ENCODE assay signal across 8 mouse cellular contexts in genomic region chr2:105016967-105017287, GRCm38 (mm10). TPM values are rescaled to one million over a fixed set of nuclear protein-coding genes. Genes with fewer than 3 reads are reported as not detected.
DNase-seq lines count a peak whose midpoint lies in the region; ATAC-seq and TF ChIP-seq lines count a peak whose summit lies in the region.

Gene Eif3m (minus strand): TSS chr2:105017080.

- peak within 1 kb of the TSS; percentile 90 for H3K9ac ChIP-seq in forebrain, embryonic 16.5 days (replicated peaks; ENCODE audit: low read depth, low read length)
- peak within 1 kb of the TSS; percentile 89 for H3K9ac ChIP-seq in lung, embryonic 14.5 days

- H3K27me3 ChIP-seq in G1E (ENCODE audit: insufficient read depth, low read length): no peaks in the 10 kb centered on the region
- H3K27me3 ChIP-seq in forebrain, embryonic 16.5 days (replicated peaks; ENCODE audit: control insufficient read depth, insufficient read depth, low read length): no peaks in the 10 kb centered on the region
- H3K27me3 ChIP-seq in lung, embryonic 14.5 days (ENCODE audit: insufficient read depth, low read length): no peaks in the 10 kb centered on the region
- no peaks in the 10 kb centered on the region for H3K27me3 ChIP-seq in thymus, adult 2 months (ENCODE audit: control insufficient read depth, insufficient read depth, low read length)

- no peak for TF ChIP-seq CTCF in G1E (IDR thresholded peaks at IDR 0.05; ENCODE audit: low read depth, low read length)
- TF ChIP-seq CTCF in layer of hippocampus, adult 2 months (conservative IDR thresholded peaks at IDR 0.05): no peak
- TF ChIP-seq CTCF in lung, embryonic 14.5 days (IDR thresholded peaks at IDR 0.05; ENCODE audit: low read depth): no peak
- no peak for TF ChIP-seq CTCF in olfactory bulb, adult 2 months (IDR thresholded peaks at IDR 0.05; ENCODE audit: insufficient read depth, low read depth, low read length)
- peak; percentile 20; the same call in 1 of the 2 replicates for TF ChIP-seq CTCF in thymus, adult 2 months (IDR thresholded peaks at IDR 0.05; ENCODE audit: borderline replicate concordance, control insufficient read depth, extremely low read depth, insufficient read depth, low read length, poor library complexity)

- H3K4me1 ChIP-seq in G1E (ENCODE audit: insufficient read depth, low read depth, low read length): peaks cover 51% of the 10 kb centered on the region
- H3K4me1 ChIP-seq in forebrain, embryonic 16.5 days (replicated peaks; ENCODE audit: control insufficient read depth, insufficient read depth, low read length): peaks cover 12% of the 10 kb centered on the region
- 0 out of 2 replicates have a peak, but pooled peaks cover 4% of the 10 kb centered on the region for H3K4me1 ChIP-seq in lung, embryonic 14.5 days (ENCODE audit: insufficient read depth)
- peaks cover 2% of the 10 kb centered on the region; the same call in 1 of the 2 replicates for H3K4me1 ChIP-seq in olfactory bulb, adult 2 months (ENCODE audit: control insufficient read depth, insufficient read depth, low read length)
- H3K4me1 ChIP-seq in thymus, adult 2 months (replicated peaks; ENCODE audit: control insufficient read depth, insufficient read depth, low read length): peaks cover 9% of the 10 kb centered on the region

- TF ChIP-seq POLR2A in olfactory bulb, adult 2 months (IDR thresholded peaks at IDR 0.05; ENCODE audit: insufficient read depth, low read depth, low read length): 0 out of 2 replicates have a peak, but pooled peaks have one; percentile 31
- 0 out of 2 replicates have a peak, but pooled peaks have one; percentile 41 for TF ChIP-seq POLR2A in thymus, adult 2 months (IDR thresholded peaks at IDR 0.05; ENCODE audit: control insufficient read depth, extremely low read depth, insufficient read depth, low read length, poor library complexity)

- under 1% methylated on average over 25 of the region's 25 CpGs for WGBS in forebrain, embryonic 16.5 days
- WGBS in lung, embryonic 14.5 days: under 1% methylated on average over 25 of the region's 25 CpGs
- WGBS in olfactory bulb, adult 2 months: under 1% methylated on average over 25 of the region's 25 CpGs
- under 1% methylated on average over 25 of the region's 25 CpGs for WGBS in thymus, adult 2 months

- H3K4me3 ChIP-seq in G1E (ENCODE audit: low read depth, low read length): peak within 1 kb of the TSS; percentile 95
- H3K4me3 ChIP-seq in forebrain, embryonic 16.5 days (replicated peaks; ENCODE audit: low read length): peak within 1 kb of the TSS; percentile 98
- H3K4me3 ChIP-seq in layer of hippocampus, adult 2 months: peak within 1 kb of the TSS; percentile 93
- peak within 1 kb of the TSS; percentile 83 for H3K4me3 ChIP-seq in lung, embryonic 14.5 days (ENCODE audit: low read depth, low read length)
- peak within 1 kb of the TSS; percentile 96 for H3K4me3 ChIP-seq in olfactory bulb, adult 2 months (ENCODE audit: insufficient read depth, low read depth, low read length)
- H3K4me3 ChIP-seq in thymus, adult 2 months (ENCODE audit: control insufficient read depth, insufficient read depth, low read length): peak within 1 kb of the TSS; percentile 88

- intact Hi-C loops in heart, postnatal 36 days (cut with DNase I): loop anchor here (5.0 kb wide), 3 partner anchors 110 to 215 kb away; partner anchors contain the start of gene Wt1

- H3K36me3 ChIP-seq in G1E (replicated peaks): peaks cover 24% of the 10 kb centered on the region
- peaks cover 7% of the 10 kb centered on the region; the same call in 1 of the 2 replicates for H3K36me3 ChIP-seq in forebrain, embryonic 16.5 days (ENCODE audit: control insufficient read depth, insufficient read depth)
- H3K36me3 ChIP-seq in lung, embryonic 14.5 days (ENCODE audit: insufficient read depth): peaks cover 21% of the 10 kb centered on the region
- peaks cover 18% of the 10 kb centered on the region for H3K36me3 ChIP-seq in thymus, adult 2 months (ENCODE audit: control insufficient read depth, insufficient read depth, low read length)

- H3K27ac ChIP-seq in forebrain, embryonic 16.5 days (ENCODE audit: low read length): peak within 1 kb of the TSS; percentile 84
- H3K27ac ChIP-seq in layer of hippocampus, adult 2 months: peak within 1 kb of the TSS; percentile 95
- H3K27ac ChIP-seq in lung, embryonic 14.5 days (ENCODE audit: low read depth): peak within 1 kb of the TSS; percentile 59
- peak within 1 kb of the TSS; percentile 54; the same call in 1 of the 2 replicates for H3K27ac ChIP-seq in olfactory bulb, adult 2 months (ENCODE audit: insufficient read depth, low read depth, low read length)
- peak within 1 kb of the TSS; percentile 37; the same call in 1 of the 2 replicates for H3K27ac ChIP-seq in thymus, adult 2 months (ENCODE audit: control insufficient read depth, insufficient read depth, low read length)

- peak; percentile 68 for DNase-seq in G1E (ENCODE audit: low spot score)
- peak; percentile 94 to 95 for DNase-seq in cerebellum, adult 18-20 months
- peak; percentile 93 to 94 for DNase-seq in heart, postnatal 36 days
- DNase-seq in layer of hippocampus, adult 2 months (ENCODE audit: low spot score in 2 of 2): peak; percentile 93 to 94
- DNase-seq in lung, embryonic 14.5 days: peak; percentile 96
- peak; percentile 96 for DNase-seq in thymus, adult 2 months

- no peaks in the 10 kb centered on the region for H3K9me3 ChIP-seq in G1E (replicated peaks)
- no peaks in the 10 kb centered on the region for H3K9me3 ChIP-seq in forebrain, embryonic 16.5 days (ENCODE audit: control insufficient read depth, low read length)
- no peaks in the 10 kb centered on the region for H3K9me3 ChIP-seq in lung, embryonic 14.5 days (ENCODE audit: low read depth, low read length)

- H3K4me2 ChIP-seq in forebrain, embryonic 16.5 days (ENCODE audit: low read length): peak within 1 kb of the TSS; percentile 93
- H3K4me2 ChIP-seq in lung, embryonic 14.5 days: peak within 1 kb of the TSS; percentile 87

- ATAC-seq in G1E (ENCODE audit: extremely low read depth, insufficient number of reproducible peaks, low FRiP score, poor library complexity, severe bottlenecking): peak; percentile 96
- peak; percentile 100 for ATAC-seq in forebrain, embryonic 16.5 days
- peak; percentile 100 for ATAC-seq in lung, embryonic 14.5 days (ENCODE audit: insufficient read depth)

RNA-seq across cellular contexts. Expression of gene Eif3m, which starts in this region (rescaled TPM):
- total RNA-seq in G1E (2014; fragmentation: Nextera tagmentation) (196 and 229 TPM in 2 replicates), G1E (2017) (309 and 312 TPM in 2 replicates)
- polyA plus RNA-seq in G1E (2012): 7.3 and 10.2 TPM in 2 replicates
- 181 and 216 TPM in 2 replicates for polyA plus RNA-seq in forebrain, embryonic 16.5 days (2015; fragmentation: Nextera tagmentation; extraction: Ambion mirVana)
- 100 to 1,000 TPM; 130 to 138 TPM for total RNA-seq in heart, postnatal 36 days (2021)
- 10 to 100 TPM; 92.7 to 97.6 TPM for total RNA-seq in layer of hippocampus, adult 2 months (2021)
- 321 and 324 TPM in 2 replicates for polyA plus RNA-seq in lung, embryonic 14.5 days (2014; fragmentation: Nextera tagmentation; extraction: Ambion mirVana)
- polyA plus RNA-seq in olfactory bulb, adult 2 months (2012; ENCODE audit: insufficient read depth, insufficient read length, low replicate concordance, missing spikeins): not detected in 2 replicates
- polyA plus RNA-seq in thymus, adult 2 months (2012; rRNA removed): 46.0 and 48.9 TPM in 2 replicates

Comparison
In these comparisons a context has a peak if more than half of its experiments do, and no peak if none do; other contexts are left out.
1. Peak in every context shown above with its lines: DNase-seq, ATAC-seq, H3K4me3 ChIP-seq and H3K27ac ChIP-seq.
2. H3K27ac ChIP-seq: peak in every context shown above with its lines; median percentile 95 in layer of hippocampus, adult 2 months; 84 in forebrain, embryonic 16.5 days; 59 in lung, embryonic 14.5 days; 54 in olfactory bulb, adult 2 months; 37 in thymus, adult 2 months.